Mouse (Mus musculus): ENCODE measurements around the gene Nfat5. TPM values are rescaled to one million over a fixed set of nuclear protein-coding genes. Genes with fewer than 3 reads are reported as not detected.

Nfat5 gene
- 10 to 100 TPM; 12.7 to 23.8 (median 21.3) TPM for polyA plus RNA-seq (2017; shearing (Covaris generic))

DNA sequence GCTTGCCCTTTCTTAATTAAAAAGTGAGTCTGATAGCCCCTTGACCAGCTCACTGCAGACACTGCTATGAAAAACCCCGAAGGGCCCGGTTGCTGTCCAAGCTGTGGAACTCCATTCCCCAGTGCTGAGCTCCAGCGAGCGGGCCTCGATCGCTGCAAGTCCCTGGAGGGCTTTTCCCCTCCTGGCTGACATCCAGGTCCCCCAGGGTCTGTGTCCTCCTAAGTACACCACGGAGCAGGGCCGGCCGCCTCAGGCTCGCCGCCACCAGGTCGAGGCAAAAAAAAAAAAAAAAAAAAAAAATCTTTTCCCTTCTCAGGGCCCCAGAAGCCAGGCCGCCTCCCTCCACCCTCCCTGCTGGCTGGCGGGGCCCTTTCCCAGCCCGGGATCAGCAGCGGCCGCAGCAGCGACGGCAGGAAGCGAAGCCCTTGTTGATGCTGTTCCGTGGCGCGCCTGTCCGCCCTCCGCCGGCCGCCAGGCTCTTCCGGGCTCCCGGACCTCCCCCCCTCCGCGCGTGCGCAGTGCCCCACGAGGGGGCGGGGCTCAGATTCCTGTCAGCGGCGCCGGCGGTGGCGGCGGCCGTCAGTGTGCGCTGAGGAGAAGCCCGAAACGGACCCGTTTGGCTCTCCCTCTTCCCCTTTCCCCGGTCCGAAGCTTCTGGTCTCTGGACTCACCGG, at the start of gene Nfat5:
Gene Nfat5 (plus strand): TSS at position 543 of the 674 bp plus-strand sequence.
- peak; percentile 70 for ATAC-seq

DNA sequence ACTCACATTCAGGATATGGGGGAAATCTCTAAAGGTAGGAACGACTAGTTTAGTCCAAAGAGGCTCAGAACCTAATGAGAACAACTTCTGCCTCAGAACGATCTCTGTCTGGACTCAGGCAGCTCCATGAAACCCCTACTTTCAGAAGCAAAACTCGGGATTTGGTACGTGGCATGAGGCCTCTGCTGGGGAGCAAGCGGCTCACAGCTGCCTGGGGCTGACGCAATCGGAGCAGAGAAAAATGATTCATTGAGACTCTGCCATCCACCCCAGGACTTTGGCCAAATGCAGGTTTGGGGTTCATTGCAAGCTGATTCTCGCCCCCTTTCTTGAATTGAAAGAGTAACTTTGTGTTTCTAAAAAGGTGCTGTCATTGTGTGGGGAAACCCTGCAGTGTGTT, 49.1 kb upstream of the Nfat5 start:
- no peak for ATAC-seq

DNA sequence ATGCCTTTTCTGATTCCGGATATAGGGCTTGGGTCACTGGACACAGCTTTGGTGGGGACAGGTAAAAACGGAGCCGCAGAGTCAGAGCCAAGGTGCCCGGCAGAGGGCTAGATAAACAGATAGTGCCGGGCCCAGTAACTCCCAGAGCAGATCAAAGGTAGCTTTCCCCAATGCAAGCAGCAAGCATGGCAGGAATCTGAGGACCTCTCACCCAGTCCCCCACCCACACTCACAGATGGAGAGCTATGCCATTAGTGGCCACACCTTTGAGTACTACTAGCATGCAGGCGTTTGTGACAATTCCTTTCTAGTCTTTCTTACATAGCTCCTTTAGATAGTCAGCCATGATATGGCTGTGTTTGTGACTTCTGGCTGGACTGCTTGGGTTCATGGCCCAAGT, 44.8 kb upstream of the Nfat5 start:
- no peak for ATAC-seq

DNA sequence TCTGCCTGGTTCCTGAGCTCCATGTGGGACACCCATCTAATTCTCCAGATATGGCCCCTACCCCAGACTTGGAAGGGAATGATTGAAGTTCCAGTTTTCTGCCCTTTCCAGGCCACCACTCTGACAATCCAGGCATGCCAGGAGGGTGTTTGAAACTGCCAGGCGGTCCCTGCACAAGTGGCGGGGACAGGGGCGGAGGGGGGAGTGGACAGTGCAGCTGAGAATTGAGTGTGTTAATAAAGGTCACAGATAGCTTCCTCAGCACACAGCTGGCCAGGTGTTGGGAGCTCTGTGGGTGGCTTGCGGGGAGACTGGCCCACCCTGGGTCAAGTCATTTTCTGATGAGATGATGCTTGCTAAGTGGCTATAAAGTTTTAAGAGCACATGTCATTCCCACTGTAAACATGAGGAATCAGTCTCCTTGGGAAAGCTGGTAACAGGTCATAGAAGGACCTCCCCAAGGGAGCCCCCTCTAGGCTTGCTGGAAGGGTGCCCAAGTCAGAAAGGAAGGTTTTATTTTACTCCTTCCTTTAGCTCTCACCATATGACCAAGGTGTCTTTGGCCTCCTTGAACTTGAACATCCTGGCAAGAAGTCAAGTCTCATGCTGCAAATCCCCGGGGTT, 41.7 kb upstream of the Nfat5 start:
- ATAC-seq = no peak

DNA sequence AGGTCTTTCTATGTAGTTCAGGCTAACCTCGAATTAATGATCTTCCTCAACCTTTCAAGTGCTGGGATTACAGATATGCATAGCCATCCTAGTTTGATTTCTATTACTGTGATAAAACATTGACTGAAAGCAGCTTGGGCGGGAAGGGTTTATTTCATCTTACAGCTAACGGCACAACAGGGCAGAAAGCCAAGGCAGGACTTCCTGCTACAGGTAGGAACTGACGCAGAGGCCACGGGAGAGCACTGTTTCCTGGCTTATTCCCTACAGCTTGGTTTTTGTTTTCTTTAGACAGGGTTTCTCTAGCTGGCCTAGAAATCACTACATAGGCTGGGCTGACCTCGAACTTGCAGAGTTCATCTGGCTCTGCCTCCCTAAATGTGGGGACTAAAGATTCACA, 40.1 kb upstream of the Nfat5 start:
- ATAC-seq = no peak

DNA sequence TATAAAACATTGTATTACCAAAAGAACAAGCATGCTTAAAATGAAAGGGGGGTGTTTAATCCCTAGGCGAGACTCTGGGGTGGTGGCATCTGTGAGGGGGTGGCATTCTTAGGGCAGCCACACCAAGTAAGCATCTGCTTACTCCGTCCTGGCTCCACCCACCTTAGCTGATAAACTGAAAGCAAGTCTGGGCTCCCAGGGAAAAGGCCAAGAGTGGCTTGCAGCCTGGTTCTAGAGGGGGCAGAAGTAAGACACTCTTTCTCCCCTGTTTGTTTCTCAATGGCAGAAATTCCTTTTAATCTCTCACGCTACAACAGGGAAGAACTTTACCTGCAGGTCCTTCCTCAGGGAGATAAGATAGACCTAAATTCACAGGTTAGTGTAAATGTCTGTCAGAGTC, 38.9 kb upstream of the Nfat5 start:
- peak; percentile 60 for ATAC-seq

DNA sequence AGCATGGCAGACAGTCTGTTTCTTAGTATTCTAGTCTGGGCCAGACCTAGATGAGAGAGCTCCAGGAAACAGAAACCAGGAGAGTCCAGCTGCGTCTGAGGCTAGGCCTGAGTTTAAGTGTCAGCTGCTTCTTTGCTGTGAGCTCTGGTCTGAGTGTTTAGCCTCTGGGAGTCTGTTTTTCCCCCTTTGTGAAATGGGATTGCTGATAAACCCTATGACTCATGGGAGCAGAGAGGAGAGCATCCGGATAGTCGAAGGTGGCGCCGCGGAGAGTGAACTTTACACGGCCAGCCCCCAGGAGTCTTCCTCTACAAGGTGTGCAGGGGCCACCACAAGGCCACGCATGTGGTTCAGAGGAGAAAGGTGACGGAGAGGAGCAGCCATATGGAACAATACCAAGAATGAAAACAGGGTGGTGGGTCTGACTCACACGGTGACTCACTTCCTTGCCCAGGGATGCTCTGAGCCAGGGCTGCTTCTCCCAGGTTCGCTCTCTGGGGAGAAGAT, 38.3 kb upstream of the Nfat5 start:
- ATAC-seq = peak; percentile 74

DNA sequence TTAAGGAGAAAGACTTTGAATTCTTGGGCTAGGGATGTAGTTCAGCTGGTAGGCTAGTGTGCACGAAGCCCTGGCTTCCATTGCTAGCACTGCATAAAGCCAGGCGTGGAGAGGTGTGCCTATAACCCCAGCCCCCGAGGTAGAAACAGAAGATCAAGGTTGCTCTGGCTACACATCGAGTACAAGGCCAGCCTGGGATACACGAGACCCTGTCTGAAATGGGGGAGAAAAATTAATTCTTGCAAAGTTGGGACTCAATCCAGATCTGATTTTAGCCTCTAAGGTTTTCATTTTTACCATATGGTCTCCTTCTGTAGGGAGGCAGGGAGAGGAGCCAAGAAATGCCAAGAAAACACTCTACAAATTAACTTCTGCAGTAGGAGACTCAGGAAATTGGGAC, 36.0 kb upstream of the Nfat5 start:
- ATAC-seq = no peak

DNA sequence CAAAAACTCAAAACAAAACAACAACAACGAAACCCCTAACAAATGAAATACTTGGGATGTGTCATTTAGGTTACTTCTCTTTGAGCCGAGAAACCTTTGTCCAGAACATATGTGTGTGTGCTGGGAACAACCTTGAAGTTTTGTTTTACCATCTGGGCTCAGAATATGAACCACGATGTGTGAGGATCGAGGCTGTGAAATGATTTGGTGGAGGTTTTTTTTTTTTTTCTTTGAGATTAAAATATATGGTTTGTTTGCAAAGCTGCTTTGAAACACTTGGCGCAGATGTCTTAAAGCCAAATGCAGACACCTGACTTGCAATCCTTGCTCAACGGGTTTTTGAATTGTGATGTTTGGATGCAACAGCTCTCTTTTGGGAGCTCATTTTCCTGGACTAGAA, 33.1 kb upstream of the Nfat5 start:
- no peak for ATAC-seq

DNA sequence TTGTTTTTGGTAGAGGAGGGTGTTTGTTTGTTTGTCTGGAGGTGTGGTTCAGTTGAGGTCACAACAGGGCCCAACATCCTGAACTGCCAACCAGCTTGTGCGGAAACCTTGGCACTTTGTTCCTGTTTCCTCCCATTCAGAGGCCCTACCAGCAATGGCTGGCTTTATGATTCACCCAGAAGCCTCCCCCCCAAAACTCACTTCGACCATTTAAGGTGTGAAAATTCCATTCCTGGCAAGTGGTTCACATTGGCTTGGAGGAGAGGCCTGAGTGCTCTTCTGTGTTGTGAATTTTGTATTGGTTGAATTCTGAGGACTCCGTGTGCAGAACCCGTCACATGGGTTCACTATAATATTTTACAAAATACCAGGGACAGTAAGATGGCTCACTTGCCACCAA, 32.1 kb upstream of the Nfat5 start:
- no peak for ATAC-seq

DNA sequence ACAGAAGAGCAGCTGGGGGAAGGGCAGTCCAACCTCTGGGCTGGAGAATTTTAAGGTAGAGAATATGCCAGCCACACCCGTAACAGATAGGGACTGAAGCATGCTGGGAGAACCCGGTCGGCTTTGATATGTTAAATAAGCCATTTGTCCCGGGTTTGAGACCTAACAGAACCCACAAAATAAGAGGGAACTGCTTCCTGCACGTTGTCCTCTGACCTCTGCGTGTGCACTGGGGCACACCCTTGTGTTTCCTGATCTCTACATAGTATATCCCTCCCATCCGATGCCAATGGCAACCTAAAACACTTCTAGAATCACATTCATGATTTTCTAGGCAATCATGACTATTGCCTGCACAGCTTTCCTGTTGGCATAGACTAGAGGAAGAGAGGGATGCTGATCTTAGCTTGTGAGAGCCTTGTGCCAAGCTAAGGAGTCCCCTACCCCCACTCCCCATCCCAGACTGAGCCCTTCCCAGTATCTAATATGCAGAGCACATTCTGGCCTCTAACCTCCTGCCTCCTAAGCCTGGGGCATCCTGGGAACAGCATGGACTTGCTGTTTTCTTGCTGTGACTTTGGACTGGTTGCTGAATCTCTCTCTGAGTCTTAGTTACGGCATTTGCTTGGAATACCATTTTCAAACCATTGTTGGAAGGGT, 31.1 kb upstream of the Nfat5 start:
- ATAC-seq = no peak

DNA sequence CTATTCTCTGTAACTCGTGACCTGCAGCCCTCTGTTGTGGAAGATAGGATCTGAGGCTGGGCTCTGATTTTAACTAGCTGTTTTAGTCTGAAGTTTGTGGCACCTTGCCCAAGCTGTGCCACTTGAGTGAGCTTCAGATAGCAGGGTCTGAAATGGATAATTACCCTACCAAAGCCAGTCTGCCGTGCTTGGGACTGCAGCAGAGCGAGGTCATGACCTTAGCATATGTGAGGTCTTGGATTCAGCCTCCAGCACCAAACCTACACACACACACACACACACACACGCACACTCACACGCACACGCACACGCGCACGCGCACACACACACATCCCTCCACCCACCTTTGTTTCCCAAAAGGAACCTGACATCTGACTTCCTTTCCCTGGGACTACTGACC, 27.5 kb upstream of the Nfat5 start:
- ATAC-seq = no peak

DNA sequence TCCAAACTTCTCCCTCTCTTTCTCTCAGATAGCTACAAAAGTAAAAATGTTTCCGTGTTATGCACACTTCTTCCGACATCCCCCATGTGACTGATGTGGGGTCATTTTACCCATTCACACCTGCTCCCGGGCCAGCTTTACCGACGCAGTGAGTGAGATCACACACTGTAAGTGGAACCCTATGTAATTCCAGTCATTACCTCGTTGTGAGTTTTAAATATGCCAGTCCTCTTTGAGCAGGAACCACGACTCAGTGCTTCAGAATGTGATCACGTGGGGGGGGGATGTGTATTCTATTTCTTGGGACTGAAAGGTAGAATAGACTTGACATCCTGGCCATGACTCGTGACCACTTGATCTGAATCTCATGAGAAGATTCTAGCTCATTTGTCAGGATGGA, 24.8 kb upstream of the Nfat5 start:
- no peak for ATAC-seq

DNA sequence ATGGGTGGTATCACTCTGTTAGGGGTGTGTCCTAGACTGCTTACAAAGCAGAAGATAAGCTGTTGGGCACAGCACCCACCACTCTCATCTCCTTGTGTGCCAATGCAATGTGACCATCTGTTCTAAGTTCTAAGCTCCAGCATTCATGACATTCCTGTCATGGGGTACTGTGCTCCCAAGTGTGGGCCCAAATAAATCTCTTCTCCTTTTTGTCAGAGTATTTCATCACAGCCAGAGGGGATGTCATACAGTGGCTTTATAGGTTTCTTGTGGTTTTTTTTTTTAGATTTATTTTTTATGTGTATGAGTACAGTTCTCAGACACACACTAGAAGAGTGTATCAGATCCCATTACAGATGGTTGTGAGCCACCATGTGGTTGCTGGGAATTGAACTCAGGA, 24.1 kb upstream of the Nfat5 start:
- ATAC-seq = no peak

DNA sequence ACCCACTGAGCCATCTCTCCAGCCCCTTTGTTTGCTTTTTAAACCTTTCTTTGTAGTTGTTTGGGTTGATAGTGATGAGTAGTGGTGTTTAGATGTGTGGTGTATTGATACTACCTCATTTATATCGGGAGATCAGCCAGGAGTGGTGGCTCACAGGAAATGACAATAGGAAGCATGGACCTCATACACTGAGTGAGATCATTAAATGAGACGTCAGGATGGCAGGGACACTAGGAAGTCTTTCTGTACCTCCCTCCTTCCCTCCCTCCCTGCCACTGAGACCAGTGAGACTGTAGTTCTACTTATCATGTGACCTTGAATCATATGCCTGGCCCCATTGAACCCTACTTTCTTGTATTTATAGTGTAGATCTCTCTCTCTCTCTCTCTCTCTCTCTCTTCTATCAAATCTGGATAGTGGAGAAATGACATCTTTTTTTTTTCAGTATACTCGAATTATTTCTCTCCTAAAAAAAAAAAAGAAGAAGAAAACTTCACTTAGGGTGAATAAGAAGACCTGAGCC, 23.6 kb upstream of the Nfat5 start:
- ATAC-seq = no peak

DNA sequence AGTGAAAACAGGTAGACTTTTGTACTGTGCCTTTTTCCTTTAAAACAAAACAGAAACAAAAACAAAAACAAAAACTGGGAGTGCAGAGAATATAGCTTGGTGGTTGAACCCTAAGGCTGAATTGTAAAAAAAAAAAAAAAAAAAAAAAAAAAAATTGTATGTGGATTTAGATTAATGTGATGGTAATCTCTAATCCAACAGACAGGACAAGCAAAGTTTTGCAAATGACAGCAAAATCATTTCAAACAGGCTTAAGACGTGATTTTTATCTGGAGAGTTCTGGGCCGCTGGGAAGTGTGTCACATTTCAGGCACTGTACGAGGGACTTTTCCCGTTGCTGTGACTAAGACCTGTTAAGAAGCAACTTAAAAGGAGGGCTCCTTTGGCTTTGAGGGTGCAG, 23.0 kb upstream of the Nfat5 start:
- no peak for ATAC-seq

DNA sequence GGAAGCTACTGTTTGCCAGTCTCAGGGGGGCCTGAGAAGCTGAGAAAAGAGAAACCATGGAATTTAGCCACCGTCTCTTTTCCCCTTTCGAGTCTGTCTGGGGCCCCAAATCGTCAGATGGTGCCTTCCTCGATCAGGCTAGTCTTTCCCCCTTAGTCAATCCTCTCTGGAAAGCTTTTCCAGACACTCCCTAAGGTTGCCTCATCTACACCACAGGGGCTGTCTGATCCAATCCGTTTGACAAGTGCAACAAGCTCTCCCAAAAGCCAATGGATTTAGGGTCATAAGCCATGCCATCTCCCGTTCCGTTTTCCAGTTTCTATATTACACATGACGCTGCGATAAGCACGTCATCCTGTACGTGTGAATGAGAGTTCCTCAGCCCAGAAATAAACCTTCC, 22.5 kb upstream of the Nfat5 start:
- ATAC-seq = no peak

DNA sequence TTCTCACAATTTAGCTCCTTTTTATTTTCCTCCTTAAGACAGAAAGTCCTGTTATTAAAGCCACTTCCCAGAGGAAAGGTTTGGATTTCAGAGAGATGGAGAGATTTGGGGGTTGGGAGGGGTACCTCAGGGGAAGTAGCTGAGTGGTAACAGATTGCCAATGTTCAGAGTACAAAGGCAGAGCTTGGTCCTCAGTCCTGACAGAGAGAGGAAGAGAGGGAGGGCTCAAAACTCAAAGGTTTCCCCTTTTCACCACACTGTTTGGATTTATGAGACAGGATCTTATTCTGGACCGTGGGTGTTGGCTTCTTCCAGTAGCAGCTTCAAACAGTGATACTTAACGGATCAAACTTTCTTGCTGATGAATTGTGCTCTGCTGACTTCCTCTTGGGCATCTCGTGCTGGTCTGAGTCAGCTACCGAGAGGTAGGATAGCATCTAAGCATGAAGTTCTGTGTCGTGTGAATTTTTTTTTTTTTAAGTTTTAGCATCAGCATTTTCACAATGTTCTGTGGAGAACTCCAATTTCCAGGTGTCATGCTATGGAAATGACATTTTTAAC, 15.9 kb upstream of the Nfat5 start:
- ATAC-seq = no peak

DNA sequence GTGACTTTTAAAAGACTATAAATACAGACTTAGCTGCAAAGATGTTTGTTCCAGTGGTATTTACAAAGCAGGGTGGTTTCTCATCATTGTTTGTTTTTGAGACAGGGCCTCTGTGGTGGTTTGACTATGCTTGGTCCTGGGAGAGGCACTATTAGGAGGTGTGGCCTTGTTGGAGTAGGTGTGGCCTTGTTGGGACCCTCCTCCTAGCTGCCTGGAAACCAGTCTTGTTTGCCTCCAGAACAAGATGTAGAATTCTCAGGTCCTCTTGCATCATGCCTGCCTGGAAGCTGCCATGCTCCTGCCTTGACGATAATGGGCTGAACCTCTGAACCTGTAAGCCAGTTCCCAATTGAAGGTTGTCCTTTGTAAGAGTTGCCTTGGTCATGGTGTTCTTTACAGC, 14.7 kb upstream of the Nfat5 start:
- no peak for ATAC-seq

DNA sequence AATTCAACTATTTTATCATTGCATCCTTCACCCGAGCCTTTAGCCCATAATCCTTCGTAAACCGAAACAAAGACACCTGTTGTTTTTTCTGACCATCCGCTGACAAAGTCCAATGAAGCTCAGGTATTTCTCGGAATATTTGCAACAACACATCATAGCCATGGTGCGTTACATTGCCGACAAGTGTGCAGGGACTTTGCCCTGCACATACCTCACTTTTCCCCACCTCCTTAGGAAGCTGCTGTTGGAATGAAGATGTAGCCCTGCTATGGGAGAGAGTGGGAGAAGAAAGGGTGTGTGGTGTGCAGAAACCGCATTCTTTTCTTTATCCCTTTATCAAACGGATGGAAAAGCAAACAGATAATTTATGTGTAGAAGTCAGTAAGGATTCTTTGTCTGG, 6.6 kb upstream of the Nfat5 start:
- ATAC-seq = no peak

DNA sequence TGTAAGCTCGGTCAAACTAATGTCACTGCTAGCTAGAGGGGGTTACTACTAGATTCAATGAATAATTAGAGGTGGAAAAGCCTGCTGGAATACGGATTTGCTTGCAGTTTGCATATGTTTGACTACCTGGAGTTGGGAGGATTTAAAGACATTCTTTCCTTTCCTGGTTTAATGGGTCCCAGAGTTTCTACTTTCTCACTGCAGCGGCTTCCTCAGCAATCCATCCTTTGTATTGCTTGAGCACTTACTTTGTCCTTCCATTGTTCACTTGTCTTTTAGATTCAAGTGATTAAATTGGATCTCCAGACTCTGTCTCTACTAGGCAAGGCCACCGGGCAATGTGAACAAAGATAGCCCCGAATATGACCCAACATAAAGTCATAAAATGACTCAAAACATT, 5.7 kb upstream of the Nfat5 start:
- no peak for ATAC-seq

DNA sequence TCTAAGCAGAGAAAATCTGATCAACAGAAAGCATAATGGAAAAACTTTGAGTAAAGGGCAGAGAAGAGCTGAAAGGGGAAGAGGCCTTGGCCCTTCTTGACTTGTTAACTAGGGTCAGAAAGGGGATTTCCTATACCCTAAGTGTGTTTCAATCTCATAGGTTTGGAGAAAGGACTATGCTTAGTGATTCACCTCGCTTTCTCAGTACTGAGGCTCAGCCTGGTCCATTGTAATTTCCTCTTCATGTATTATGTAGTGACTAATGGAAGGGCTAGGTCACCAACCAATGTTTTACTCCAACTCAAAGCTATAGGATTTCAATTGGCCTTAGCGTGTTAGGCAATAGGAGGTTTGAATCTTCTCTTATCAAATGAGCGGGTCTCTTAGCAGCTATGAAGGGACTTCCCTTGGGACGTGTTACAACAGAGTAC, 2.1 kb upstream of the Nfat5 start:
- peak; percentile 26 for ATAC-seq

DNA sequence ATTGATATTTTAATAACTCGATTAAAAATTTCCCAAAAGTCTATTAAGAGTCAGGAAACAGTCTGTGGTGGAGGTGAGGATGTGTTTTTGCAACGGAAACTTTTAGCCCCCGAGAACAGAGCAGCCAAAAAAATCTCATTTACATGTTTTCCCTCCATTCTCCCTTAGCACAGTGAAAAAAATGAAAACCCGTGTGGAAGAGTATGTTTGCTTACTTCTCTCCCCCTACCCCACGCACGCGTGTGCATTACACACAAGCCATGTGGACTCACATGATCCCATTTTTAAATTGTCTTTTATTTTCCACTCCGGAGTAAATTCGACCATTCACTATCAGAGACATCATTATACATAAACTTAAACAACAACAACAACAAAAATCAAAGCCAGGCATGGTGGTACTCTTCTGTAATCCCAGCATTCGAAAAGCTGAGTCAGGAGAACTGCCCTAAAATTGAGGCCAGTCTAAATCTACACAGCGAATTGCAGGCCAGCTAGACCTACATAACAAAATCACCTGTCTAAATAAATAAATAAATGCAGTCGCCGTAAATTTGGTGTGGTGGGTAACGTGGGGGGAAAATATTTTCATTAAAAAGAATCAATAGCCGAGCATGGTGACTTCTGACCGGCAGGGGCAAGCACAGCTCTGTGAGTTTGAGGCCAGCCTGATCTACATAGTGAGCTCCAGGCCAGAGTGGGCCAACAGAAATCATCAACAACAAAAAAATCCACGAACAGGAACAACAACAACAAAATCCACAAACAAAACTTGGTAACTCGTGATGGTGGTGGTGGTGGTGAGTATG, 947 bp upstream of the Nfat5 start:
- no peak for ATAC-seq

Data from inflammation-experienced regulatory T-cells, adult 6 months (primary cell).